Mouse (Mus musculus): ENCODE data around the gene 4930512M02Rik. TPM values are rescaled to one million over a fixed set of nuclear protein-coding genes. Genes with fewer than 3 reads are reported as not detected.

Gene 4930512M02Rik
- polyA plus RNA-seq, 1 experiment from 2014 or later, result not detected

DNA sequence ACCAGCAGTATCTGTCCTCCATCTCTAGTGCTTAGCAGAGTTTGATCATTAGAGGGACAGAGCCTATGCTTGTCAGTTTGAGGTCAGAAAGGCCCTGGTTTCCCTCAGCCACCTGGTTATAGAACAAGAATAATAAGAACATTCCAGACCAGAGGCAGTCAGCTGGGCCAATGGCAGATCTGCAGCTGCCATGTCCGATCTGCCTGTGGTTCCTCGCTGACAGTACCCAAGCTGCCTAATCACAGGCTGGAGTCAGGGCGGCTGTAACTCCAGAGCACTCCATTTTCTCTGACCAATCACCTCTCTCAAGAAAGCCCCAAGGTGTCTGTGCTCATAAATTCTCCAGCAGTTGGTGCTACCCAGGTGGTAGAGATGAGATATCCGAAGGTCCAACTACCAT, 30.0 kb upstream of the 4930512M02Rik start:
- WGBS, result 91% methylated on average over 4 of the region's 4 CpGs
- no peaks in the 10 kb centered on the region for H3K36me3 ChIP-seq (ENCODE audit: control insufficient read depth, insufficient read depth, low read length)
- no peak overlapping the region for H3K4me2 ChIP-seq (ENCODE audit: low read length)
- H3K27me3 ChIP-seq (replicated peaks; ENCODE audit: control insufficient read depth, insufficient read depth, low read length), result no peaks in the 10 kb centered on the region
- no peak overlapping the region for H3K4me3 ChIP-seq (ENCODE audit: low read length)
- H3K27ac ChIP-seq (ENCODE audit: low read depth, low read length), result no peak overlapping the region
- H3K9ac ChIP-seq (ENCODE audit: low read depth, low read length), result no peak overlapping the region
- ATAC-seq, result no peak
- H3K4me1 ChIP-seq (ENCODE audit: control insufficient read depth, insufficient read depth, low read depth, low read length), result no peaks in the 10 kb centered on the region
- no peaks in the 10 kb centered on the region for H3K9me3 ChIP-seq (ENCODE audit: control insufficient read depth, low read length)

DNA sequence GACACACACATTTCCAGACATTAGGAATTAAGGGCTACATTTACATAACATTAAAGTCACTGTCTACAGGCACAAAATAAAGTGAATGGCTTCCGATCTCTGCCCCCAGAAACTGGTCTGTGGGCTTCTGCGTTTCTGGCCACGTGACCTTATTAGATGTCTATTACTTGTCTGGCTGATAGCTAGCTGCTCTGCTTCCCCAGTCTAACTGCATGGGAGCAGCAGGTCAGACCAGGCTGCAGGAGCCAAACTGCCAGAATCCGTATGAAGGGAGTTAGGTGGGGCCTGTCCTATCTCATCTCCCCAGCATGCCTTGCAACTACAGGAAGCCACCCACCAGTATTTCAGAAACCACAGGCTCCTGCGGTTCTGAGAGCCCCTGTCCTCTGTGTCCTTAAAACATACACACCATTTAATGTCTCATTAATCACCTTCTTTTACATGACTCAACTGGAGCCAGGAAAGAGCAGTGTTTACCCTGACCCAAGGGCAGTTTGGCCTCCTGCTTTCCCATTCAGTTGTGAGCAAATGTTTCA, 29.4 kb upstream of the 4930512M02Rik start:
- H3K27me3 ChIP-seq (replicated peaks; ENCODE audit: control insufficient read depth, insufficient read depth, low read length), result no peaks in the 10 kb centered on the region
- H3K9ac ChIP-seq (ENCODE audit: low read depth, low read length), result no peak overlapping the region
- H3K4me2 ChIP-seq (ENCODE audit: low read length), result no peak overlapping the region
- no peaks in the 10 kb centered on the region for H3K9me3 ChIP-seq (ENCODE audit: control insufficient read depth, low read length)
- H3K4me1 ChIP-seq (ENCODE audit: control insufficient read depth, insufficient read depth, low read depth, low read length), result no peaks in the 10 kb centered on the region
- no peak overlapping the region for H3K4me3 ChIP-seq (ENCODE audit: low read length)
- no peaks in the 10 kb centered on the region for H3K36me3 ChIP-seq (ENCODE audit: control insufficient read depth, insufficient read depth, low read length)
- no peak for ATAC-seq
- 65% methylated on average over 5 of the region's 5 CpGs for WGBS
- no peak overlapping the region for H3K27ac ChIP-seq (ENCODE audit: low read depth, low read length)

- Histone ChIP-seq H3K27me3 (replicated peaks; ENCODE audit: control insufficient read depth, insufficient read depth, low read length) (no peaks in the 10 kb centered on the region), H3K27ac (ENCODE audit: low read depth, low read length) (no peak overlapping the region), H3K4me1 (ENCODE audit: control insufficient read depth, insufficient read depth, low read depth, low read length) (no peaks in the 10 kb centered on the region), H3K4me2 (ENCODE audit: low read length) (no peak overlapping the region), H3K9ac (ENCODE audit: low read depth, low read length) (no peak overlapping the region), H3K36me3 (ENCODE audit: control insufficient read depth, insufficient read depth, low read length) (no peaks in the 10 kb centered on the region), H3K4me3 (ENCODE audit: low read length) (no peak overlapping the region), H3K9me3 (ENCODE audit: control insufficient read depth, low read length) (no peaks in the 10 kb centered on the region)
- WGBS, result 81% methylated on average over 3 of the region's 3 CpGs
- no peak for ATAC-seq
Measured at GRCm38 (mm10) chr11:11656388-11656787, 28.8 kb upstream of the 4930512M02Rik start.

GRCm38 (mm10) chr11:11644303-11644702, 16.7 kb upstream of the 4930512M02Rik start:
- no peak for ATAC-seq

DNA sequence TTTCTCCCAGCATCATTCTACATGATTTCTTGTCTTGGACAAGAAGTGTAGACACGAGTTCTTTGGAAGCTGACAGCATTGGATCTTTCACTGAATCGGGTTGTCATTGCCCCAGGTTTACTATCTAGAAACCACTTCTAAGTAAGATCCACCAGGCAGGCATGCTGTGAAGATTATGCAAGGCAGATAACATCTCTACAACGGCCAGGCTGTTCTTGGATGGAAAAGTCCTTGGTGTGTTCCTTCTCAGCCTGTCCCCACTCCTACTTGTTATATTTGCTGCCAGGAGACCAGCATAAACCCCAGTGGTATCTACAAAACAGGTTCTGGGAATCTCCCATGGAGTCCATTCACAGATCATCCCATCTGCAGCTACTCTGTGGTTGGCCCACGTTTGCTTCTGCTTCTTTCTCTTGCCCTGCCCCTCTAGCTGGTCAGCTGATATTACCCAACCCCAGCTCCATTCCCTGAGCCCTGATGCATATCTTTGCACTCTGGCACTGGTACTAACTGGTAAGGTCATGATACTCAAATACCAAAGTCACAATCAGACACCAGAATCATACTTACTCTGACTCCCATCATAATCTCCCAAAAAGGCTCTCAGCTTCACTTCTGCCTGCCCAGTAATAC, 3.4 kb downstream of the 4930512M02Rik start:
- H3K4me3 ChIP-seq (ENCODE audit: low read length), result no peak overlapping the region
- no peak for ATAC-seq
- 67% methylated on average over 4 of the region's 4 CpGs for WGBS
- H3K27me3 ChIP-seq (replicated peaks; ENCODE audit: control insufficient read depth, insufficient read depth, low read length), result no peaks in the 10 kb centered on the region
- no peak overlapping the region for H3K9ac ChIP-seq (ENCODE audit: low read depth, low read length)
- H3K4me1 ChIP-seq (ENCODE audit: control insufficient read depth, insufficient read depth, low read depth, low read length), result no peaks in the 10 kb centered on the region
- no peak overlapping the region for H3K27ac ChIP-seq (ENCODE audit: low read depth, low read length)
- no peaks in the 10 kb centered on the region for H3K9me3 ChIP-seq (ENCODE audit: control insufficient read depth, low read length)
- no peak overlapping the region for H3K4me2 ChIP-seq (ENCODE audit: low read length)
- H3K36me3 ChIP-seq (ENCODE audit: control insufficient read depth, insufficient read depth, low read length), result no peaks in the 10 kb centered on the region

More at GRCm38 (mm10) chr11:11644303-11644702, 16.7 kb upstream of the 4930512M02Rik start:
- no peak overlapping the region for H3K27ac ChIP-seq (ENCODE audit: low read depth, low read length)
- no peaks in the 10 kb centered on the region for H3K4me1 ChIP-seq (ENCODE audit: control insufficient read depth, insufficient read depth, low read depth, low read length)
- no peaks in the 10 kb centered on the region for H3K9me3 ChIP-seq (ENCODE audit: control insufficient read depth, low read length)
- H3K4me3 ChIP-seq (ENCODE audit: low read length), result no peak overlapping the region
- no peaks in the 10 kb centered on the region for H3K27me3 ChIP-seq (replicated peaks; ENCODE audit: control insufficient read depth, insufficient read depth, low read length)
- no peak overlapping the region for H3K9ac ChIP-seq (ENCODE audit: low read depth, low read length)
- no peak overlapping the region for H3K4me2 ChIP-seq (ENCODE audit: low read length)
- no peaks in the 10 kb centered on the region for H3K36me3 ChIP-seq (ENCODE audit: control insufficient read depth, insufficient read depth, low read length)

DNA sequence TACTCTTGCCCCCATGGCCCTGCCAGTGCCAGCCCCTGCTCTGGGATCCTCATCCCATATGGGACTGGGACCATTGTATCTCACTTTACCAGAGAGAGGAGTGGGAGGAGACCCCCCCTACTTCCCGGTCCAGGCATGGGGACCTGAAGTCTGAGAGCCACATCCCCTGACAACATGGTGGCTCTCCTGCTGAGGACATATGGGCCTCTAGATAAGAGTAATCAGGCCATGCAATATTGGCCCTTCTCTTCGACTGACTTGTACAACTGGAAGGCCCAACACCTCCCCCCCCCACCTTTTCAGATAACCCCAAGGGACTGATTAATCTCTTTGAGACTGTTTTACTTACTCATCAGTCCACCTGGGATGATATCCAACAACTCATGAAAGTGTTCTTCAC, 18.4 kb downstream of the 4930512M02Rik start:
- no peak overlapping the region for H3K4me3 ChIP-seq (ENCODE audit: low read length)

GRCm38 (mm10) chr11:11587327-11587726, 40.3 kb downstream of the 4930512M02Rik start:
- H3K4me3 ChIP-seq (ENCODE audit: low read length), result no peak overlapping the region
- H3K9ac ChIP-seq (ENCODE audit: low read depth, low read length), result no peak overlapping the region
- H3K36me3 ChIP-seq (ENCODE audit: control insufficient read depth, insufficient read depth, low read length), result no peaks in the 10 kb centered on the region
- H3K4me2 ChIP-seq (ENCODE audit: low read length), result no peak overlapping the region
- ATAC-seq, result no peak
- no peaks in the 10 kb centered on the region for H3K27me3 ChIP-seq (replicated peaks; ENCODE audit: control insufficient read depth, insufficient read depth, low read length)
- no peaks in the 10 kb centered on the region for H3K4me1 ChIP-seq (ENCODE audit: control insufficient read depth, insufficient read depth, low read depth, low read length)
- WGBS, result 91% methylated on average over 2 of the region's 2 CpGs
- H3K9me3 ChIP-seq (ENCODE audit: control insufficient read depth, low read length), result no peaks in the 10 kb centered on the region
- H3K27ac ChIP-seq (ENCODE audit: low read depth, low read length), result no peak overlapping the region

More for the DNA sequence above, 18.4 kb downstream of the 4930512M02Rik start:
- Histone ChIP-seq H3K36me3 (ENCODE audit: control insufficient read depth, insufficient read depth, low read length) (no peaks in the 10 kb centered on the region), H3K27ac (ENCODE audit: low read depth, low read length) (no peak overlapping the region), H3K27me3 (replicated peaks; ENCODE audit: control insufficient read depth, insufficient read depth, low read length) (no peaks in the 10 kb centered on the region), H3K4me2 (ENCODE audit: low read length) (no peak overlapping the region), H3K4me1 (ENCODE audit: control insufficient read depth, insufficient read depth, low read depth, low read length) (no peaks in the 10 kb centered on the region), H3K9ac (ENCODE audit: low read depth, low read length) (no peak overlapping the region), H3K9me3 (ENCODE audit: control insufficient read depth, low read length) (peaks cover 6% of the 10 kb centered on the region; the same call in 1 of the 2 replicates)
- 90% methylated on average over 2 of the region's 2 CpGs for WGBS
- ATAC-seq, result no peak

- 96% methylated on average over 1 of the region's 1 CpGs for WGBS
Measured at GRCm38 (mm10) chr11:11586423-11586822, 41.2 kb downstream of the 4930512M02Rik start.

GRCm38 (mm10) chr11:11573691-11574090, 53.9 kb downstream of the 4930512M02Rik start:
- ATAC-seq, result no peak
- Histone ChIP-seq H3K27me3 (replicated peaks; ENCODE audit: control insufficient read depth, insufficient read depth, low read length) (no peaks in the 10 kb centered on the region), H3K9me3 (ENCODE audit: control insufficient read depth, low read length) (no peaks in the 10 kb centered on the region), H3K4me2 (ENCODE audit: low read length) (no peak overlapping the region), H3K27ac (ENCODE audit: low read depth, low read length) (no peak overlapping the region), H3K36me3 (ENCODE audit: control insufficient read depth, insufficient read depth, low read length) (no peaks in the 10 kb centered on the region), H3K4me3 (ENCODE audit: low read length) (no peak overlapping the region), H3K4me1 (ENCODE audit: control insufficient read depth, insufficient read depth, low read depth, low read length) (no peaks in the 10 kb centered on the region), H3K9ac (ENCODE audit: low read depth, low read length) (no peak overlapping the region)
- 68% methylated on average over 6 of the region's 6 CpGs for WGBS

More at GRCm38 (mm10) chr11:11586423-11586822, 41.2 kb downstream of the 4930512M02Rik start:
- H3K4me2 ChIP-seq (ENCODE audit: low read length), result no peak overlapping the region
- no peak overlapping the region for H3K27ac ChIP-seq (ENCODE audit: low read depth, low read length)
- no peak for ATAC-seq
- no peak overlapping the region for H3K9ac ChIP-seq (ENCODE audit: low read depth, low read length)
- no peak overlapping the region for H3K4me3 ChIP-seq (ENCODE audit: low read length)
- H3K27me3 ChIP-seq (replicated peaks; ENCODE audit: control insufficient read depth, insufficient read depth, low read length), result no peaks in the 10 kb centered on the region
- no peaks in the 10 kb centered on the region for H3K36me3 ChIP-seq (ENCODE audit: control insufficient read depth, insufficient read depth, low read length)
- no peaks in the 10 kb centered on the region for H3K4me1 ChIP-seq (ENCODE audit: control insufficient read depth, insufficient read depth, low read depth, low read length)
- no peaks in the 10 kb centered on the region for H3K9me3 ChIP-seq (ENCODE audit: control insufficient read depth, low read length)

Measured in hindbrain, embryonic 16.5 days (tissue).